Mouse (Mus musculus): ENCODE data around the gene 1110051M20Rik. TPM values are rescaled to one million over a fixed set of nuclear protein-coding genes. Genes with fewer than 3 reads are reported as not detected.

Gene 1110051M20Rik
- 1.8 TPM in 2 replicates for polyA plus RNA-seq (2012; rRNA removed)

DNA sequence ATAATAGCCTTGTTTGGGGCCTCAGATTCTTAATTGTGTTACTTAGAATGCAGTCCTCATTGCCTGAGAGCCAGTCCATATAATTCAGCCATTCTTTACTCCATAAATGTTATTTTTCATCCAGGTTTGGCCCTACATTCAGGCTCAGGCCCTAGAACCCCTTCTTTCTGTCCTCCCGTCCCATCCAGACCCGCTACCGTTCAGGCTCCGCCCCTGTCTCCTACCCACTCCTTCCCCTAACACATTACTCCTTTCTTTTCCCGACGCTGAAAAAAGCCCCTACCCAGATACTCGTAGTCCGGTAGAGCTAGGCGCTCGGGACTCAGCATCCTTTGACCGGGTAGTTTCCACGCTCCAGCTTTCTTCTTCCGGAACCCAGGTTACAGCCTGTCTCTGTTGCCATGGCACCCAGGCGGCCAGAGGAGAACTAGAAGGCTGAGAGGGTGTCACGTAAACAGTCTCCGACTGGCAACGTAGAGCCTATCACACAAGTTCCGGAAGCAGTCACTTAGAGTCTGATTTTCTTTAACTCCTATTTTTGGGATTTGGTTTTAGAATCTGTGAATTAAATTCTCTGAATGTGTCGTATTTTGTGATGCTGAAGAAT, at the start of gene 1110051M20Rik:
TSS of gene 1110051M20Rik (minus strand) at position 419 of the 607 bp plus-strand sequence.

GRCm38 (mm10) chr2:91457259-91457655, 12.8 kb upstream of the 1110051M20Rik start, which contains the start of gene Lrp4:
Gene Lrp4 (plus strand): TSS chr2:91457511.

DNA sequence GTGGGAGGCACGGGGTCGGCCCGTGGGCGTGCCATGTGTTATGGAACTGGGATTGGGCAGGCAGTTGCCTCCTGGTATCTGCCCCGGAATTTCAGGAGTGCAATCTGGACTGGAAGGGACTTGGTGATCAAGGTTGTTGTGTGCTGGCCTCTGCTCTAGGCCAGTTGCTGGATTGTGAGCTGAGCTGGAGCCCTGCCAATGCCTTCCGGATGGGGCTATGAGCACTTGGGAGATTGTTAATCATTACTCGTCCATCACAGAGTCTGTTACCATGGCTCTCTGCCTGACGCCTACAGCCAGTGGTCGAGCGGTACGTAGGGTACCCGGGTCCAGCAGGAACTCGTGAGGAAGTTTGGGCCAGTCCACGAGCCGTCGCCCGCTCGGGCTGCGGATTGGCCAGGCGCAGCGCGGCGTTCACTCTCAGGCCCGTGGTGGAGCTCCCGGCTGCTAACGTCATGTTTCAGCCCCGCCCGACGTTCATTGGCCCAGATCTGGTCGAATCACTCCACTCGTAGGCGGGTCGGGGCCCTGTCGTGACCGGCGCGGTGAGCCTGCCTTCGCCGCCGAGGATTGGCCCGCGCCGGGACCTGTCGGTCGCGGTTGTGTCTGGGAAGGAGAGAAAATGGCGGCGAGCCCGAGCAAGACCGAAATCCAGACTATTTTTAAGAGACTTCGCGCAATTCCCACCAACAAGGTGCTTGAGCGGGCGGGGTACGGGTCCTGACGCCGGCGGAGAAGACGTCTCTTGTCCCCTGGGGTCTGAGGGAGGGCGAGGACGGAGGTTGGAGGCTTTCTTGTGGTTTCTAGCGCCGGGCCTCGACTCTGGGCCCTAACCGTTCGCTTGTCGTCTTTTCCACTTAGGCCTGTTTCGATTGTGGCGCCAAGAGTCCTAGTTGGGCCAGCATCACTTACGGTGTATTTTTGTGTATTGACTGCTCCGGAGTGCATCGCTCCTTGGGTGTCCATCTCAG, 179.5 kb downstream of the 1110051M20Rik start, which contains the start of gene Arfgap2:
TSS of gene Arfgap2 (plus strand) at position 264 of the 971 bp plus-strand sequence.

DNA sequence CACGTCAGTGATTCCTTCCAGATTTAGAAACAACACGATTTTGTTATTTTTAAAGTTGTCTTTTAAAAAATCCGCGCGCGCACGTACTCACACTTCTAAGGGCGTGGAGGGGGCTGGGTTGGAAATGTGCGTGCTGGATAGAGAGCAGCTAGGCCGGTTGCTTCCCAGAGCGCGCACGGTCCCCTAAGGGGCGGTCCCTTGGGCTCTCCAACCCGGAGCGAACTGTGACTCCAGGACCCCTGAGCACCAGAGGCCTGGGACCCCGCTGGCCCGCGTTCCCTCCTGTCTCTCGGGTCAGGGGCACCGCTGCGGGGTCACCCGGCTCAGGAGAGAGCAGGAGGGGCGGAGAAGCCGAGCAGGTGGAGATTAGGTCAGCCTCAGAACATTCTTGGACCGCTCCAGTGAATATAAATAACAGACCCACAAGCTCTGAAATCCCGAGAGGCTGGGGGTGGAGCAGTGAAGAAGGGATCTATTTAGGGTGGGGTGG, 188.8 kb downstream of the 1110051M20Rik start, which contains the start of gene Pacsin3:
TSS of gene Pacsin3 (plus strand) at position 294 of the 490 bp plus-strand sequence.

DNA sequence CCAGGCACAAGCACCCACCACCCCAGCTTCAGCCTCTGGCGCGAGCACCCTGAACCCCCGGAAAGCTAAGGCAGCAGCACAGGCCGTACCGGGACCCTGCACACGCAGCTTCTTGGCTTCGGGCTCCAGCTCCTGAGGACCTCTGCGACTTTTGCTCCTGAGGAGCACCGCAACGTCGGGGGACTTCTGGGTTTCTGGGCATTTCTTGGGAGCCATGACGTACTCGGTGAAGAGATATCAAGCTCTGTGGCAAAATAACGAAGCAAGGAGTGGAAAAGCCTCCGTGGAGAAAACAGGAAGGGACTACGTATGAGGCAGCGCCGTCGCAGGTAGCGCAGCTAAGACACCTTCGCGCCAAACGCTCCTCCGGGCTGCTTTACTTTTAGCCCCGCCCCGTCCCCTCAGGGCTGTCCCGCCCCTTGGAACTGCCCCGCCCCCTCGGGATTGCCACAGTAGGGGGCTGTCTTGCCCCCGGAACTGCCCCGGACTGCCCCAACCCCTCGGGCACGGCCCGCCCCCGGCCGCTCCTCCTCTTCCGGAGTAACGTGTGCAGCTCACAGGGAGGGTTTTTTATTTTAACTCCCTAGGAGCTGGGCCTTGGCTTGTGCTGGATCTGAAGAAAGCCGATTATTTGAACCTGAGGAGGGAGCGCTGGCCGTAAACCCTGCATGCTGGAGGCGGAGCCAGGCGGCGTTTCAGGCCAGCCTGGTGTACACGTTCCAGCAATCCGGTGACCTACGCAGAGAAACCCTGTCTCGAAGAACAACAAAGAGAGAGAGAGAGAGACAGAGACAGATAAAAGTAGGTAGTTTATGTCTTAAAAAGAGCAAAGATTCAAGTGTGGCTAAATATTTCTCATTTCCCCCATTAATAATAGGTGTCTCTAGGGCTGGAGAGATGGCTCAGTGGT, 207.6 kb downstream of the 1110051M20Rik start, which contains the start of gene Ddb2:
TSS of gene Ddb2 (minus strand) at position 382 of the 910 bp plus-strand sequence.

Other genes with a start within 250 kb of the 1110051M20Rik start
- gene Nr1h3, start 241.9 kb downstream of the 1110051M20Rik start, polyA plus RNA-seq (2012; rRNA removed), result 13.3 and 15.6 TPM in 2 replicates
- gene Acp2, start 241.8 kb downstream of the 1110051M20Rik start, polyA plus RNA-seq (2012; rRNA removed), result 5.7 and 6.7 TPM in 2 replicates
- 8.6 and 9.7 TPM in 2 replicates for gene Ddb2, start 207.7 kb downstream of the 1110051M20Rik start, polyA plus RNA-seq (2012; rRNA removed)
- 10.5 and 11.1 TPM in 2 replicates for gene Pacsin3, start 188.8 kb downstream of the 1110051M20Rik start, polyA plus RNA-seq (2012; rRNA removed)
- 18.6 and 29.1 TPM in 2 replicates for gene Arfgap2, start 179.7 kb downstream of the 1110051M20Rik start, polyA plus RNA-seq (2012; rRNA removed)
- gene Lrp4, start 12.8 kb upstream of the 1110051M20Rik start, polyA plus RNA-seq (2012; rRNA removed), result 0.60 and 0.76 TPM in 2 replicates
- 20.3 and 23.6 TPM in 2 replicates for gene Ckap5, start 82.1 kb upstream of the 1110051M20Rik start, polyA plus RNA-seq (2012; rRNA removed)
- 180 and 197 TPM in 2 replicates for gene F2, start 191.7 kb upstream of the 1110051M20Rik start, polyA plus RNA-seq (2012; rRNA removed)
- 5.3 and 5.4 TPM in 2 replicates for gene Zfp408, start 205.1 kb upstream of the 1110051M20Rik start, polyA plus RNA-seq (2012; rRNA removed)
- 20.5 and 26.1 TPM in 2 replicates for gene Arhgap1, start 205.2 kb upstream of the 1110051M20Rik start, polyA plus RNA-seq (2012; rRNA removed)